Mouse (Mus musculus) ES-Bruce4 (cell line): ENCODE results near the gene 2010005H15Rik.
"Not testable (repeated sequence)": the region's sequence is repeated elsewhere in the genome, so short reads cannot be mapped to it uniquely, and the experiment has no call there.

ENCODE experiments used
- CTCF ChIP-seq: IDR thresholded peaks from one replicate; pipeline ENCODE4 v1.8.1; 2011; ENCODE audit warnings: low read depth, low read length
- EP300 ChIP-seq: IDR thresholded peaks from 2 replicates; pipeline ENCODE4 v1.6.1; 2011; ENCODE audit warnings: low read depth, low read length; ENCODE audit not compliant: insufficient read depth
- POLR2A ChIP-seq: IDR thresholded peaks from one replicate; pipeline ENCODE4 v1.8.1; 2011; ENCODE audit warnings: low read length; ENCODE audit not compliant: insufficient read depth

DNA sequence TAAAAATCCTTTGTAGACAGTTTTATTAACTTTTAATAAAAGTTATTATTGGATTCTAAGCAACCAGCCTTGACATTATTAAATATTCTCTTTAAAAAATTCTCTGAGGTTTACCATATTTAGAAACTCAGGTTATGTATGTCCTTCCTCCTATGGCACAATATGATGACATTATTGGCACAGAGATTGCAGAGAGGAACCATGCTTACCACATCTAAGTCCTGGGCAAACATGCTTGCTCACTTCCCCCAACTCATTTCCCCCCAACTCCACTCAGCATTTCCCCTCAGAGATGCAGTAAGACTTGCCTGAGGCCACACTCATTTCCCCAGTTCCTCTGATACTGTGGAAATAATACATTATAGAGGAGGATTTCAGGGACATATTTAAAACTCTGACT lies 39.3 kb downstream of the 2010005H15Rik start:
- TF ChIP-seq EP300, CTCF, POLR2A: not testable (repeated sequence)
